Mouse (Mus musculus) hindbrain, embryonic 16.5 days (tissue): ENCODE results near the gene Gm45208. TPM values are rescaled to one million over a fixed set of nuclear protein-coding genes. Genes with fewer than 3 reads are reported as not detected.
"Not testable (repeated sequence)": the region's sequence is repeated elsewhere in the genome, so short reads cannot be mapped to it uniquely, and the experiment has no call there.

Experiments
- ATAC-seq: fragments of 200-750 bp; cut with Nextera tagmentation; 2 replicates; pipeline ENCODE4 v1.8.0; 2017; ENCODE audit warnings: moderate TSS enrichment, moderate library complexity
- H3K27ac ChIP-seq: fragments of 300-500 bp; sonication (generic); 2 replicates; pipeline ENCODE4 v1.5.1; 2014; ENCODE audit warnings: low read depth, mild to moderate bottlenecking, control low read depth, low read length, moderate library complexity
- H3K27me3 ChIP-seq: fragments of 300-500 bp; sonication (generic); replicated peaks from 2 replicates; pipeline ENCODE4 v1.6.1; 2014; ENCODE audit warnings: low read length; ENCODE audit not compliant: control insufficient read depth, insufficient read depth
- H3K36me3 ChIP-seq: fragments of 300-500 bp; sonication (generic); 2 replicates; pipeline ENCODE4 v1.6.1; 2014; ENCODE audit warnings: mild to moderate bottlenecking, low read length, moderate library complexity, mixed read lengths; ENCODE audit not compliant: control insufficient read depth, insufficient read depth
- H3K4me1 ChIP-seq: fragments of 300-500 bp; sonication (generic); 2 replicates; pipeline ENCODE4 v1.6.1; 2014; ENCODE audit warnings: low read depth, low read length; ENCODE audit not compliant: control insufficient read depth, insufficient read depth
- H3K4me2 ChIP-seq: fragments of 300-500 bp; sonication (generic); 2 replicates; pipeline ENCODE4 v1.6.1; 2014; ENCODE audit warnings: mild to moderate bottlenecking, low read length, control low read depth, moderate library complexity
- H3K4me3 ChIP-seq: fragments of 300-500 bp; sonication (generic); 2 replicates; pipeline ENCODE4 v1.5.1; 2014; ENCODE audit warnings: mild to moderate bottlenecking, low read length, control low read depth, moderate library complexity
- H3K9ac ChIP-seq: fragments of 300-500 bp; sonication (generic); 2 replicates; pipeline ENCODE4 v1.6.1; 2014; ENCODE audit warnings: low read depth, mild to moderate bottlenecking, control low read depth, low read length, moderate library complexity
- H3K9me3 ChIP-seq: fragments of 300-500 bp; sonication (generic); 2 replicates; pipeline ENCODE4 v1.6.1; 2014; ENCODE audit warnings: mild to moderate bottlenecking, low read length, moderate library complexity; ENCODE audit not compliant: control insufficient read depth
- WGBS: fragments of 180-500 bp; shearing (Covaris S2); extraction: QIAGEN DNeasy Blood & Tissue Kit; methylation state at CpG from one replicate; pipeline ENCODE4 v1.1.7; 2014; 5-methylcytosine and 5-hydroxymethylcytosine counted together
- polyA plus RNA-seq: library from polyadenylated mRNA; unstranded; fragments of >200 nt; fragmentation: Nextera tagmentation; extraction: Ambion mirVana; gene quantifications from 2 replicates; pipeline ENCODE4 v1.2.1, GENCODE M21; 2015

Gene Gm45208
- polyA plus RNA-seq, 1 experiment from 2014 or later, result not detected

- H3K27ac ChIP-seq, result no peak within 1 kb of the TSS
- H3K9me3 ChIP-seq, result no peaks in the 10 kb centered on the region
- no peaks in the 10 kb centered on the region for H3K4me1 ChIP-seq
- no peak for ATAC-seq
- no peaks in the 10 kb centered on the region for H3K27me3 ChIP-seq
- H3K4me2 ChIP-seq, result peak within 1 kb of the TSS; percentile 53
- 69% methylated on average over 14 of the region's 14 CpGs for WGBS
- no peak within 1 kb of the TSS for H3K9ac ChIP-seq
- no peaks in the 10 kb centered on the region for H3K36me3 ChIP-seq
- peak within 1 kb of the TSS; percentile 31; the same call in 1 of the 2 replicates for H3K4me3 ChIP-seq
Measured at GRCm38 (mm10) chrX:7680864-7681263, 41.2 kb upstream of the Gm45208 start, which contains the start of gene Magix. Gene Magix (minus strand): TSS chrX:7681251.

GRCm38 (mm10) chrX:7688321-7688720, 33.7 kb upstream of the Gm45208 start:
- Histone ChIP-seq H3K27me3 (no peaks in the 10 kb centered on the region), H3K4me1 (no peaks in the 10 kb centered on the region), H3K9ac (no peak overlapping the region), H3K4me2 (no peak overlapping the region), H3K27ac (no peak overlapping the region), H3K4me3 (no peak overlapping the region), H3K9me3 (no peaks in the 10 kb centered on the region), H3K36me3 (no peaks in the 10 kb centered on the region)
- no peak for ATAC-seq
- WGBS, result 98% methylated on average over 2 of the region's 2 CpGs

GRCm38 (mm10) chrX:7690486-7690885, 31.6 kb upstream of the Gm45208 start:
- Histone ChIP-seq H3K9ac (no peak overlapping the region), H3K27ac (no peak overlapping the region), H3K36me3 (no peaks in the 10 kb centered on the region), H3K4me2 (no peak overlapping the region), H3K4me3 (no peak overlapping the region), H3K27me3 (no peaks in the 10 kb centered on the region), H3K9me3 (no peaks in the 10 kb centered on the region), H3K4me1 (no peaks in the 10 kb centered on the region)
- WGBS, result 76% methylated on average over 3 of the region's 3 CpGs
- no peak for ATAC-seq

- WGBS, result 33% methylated on average over 4 of the region's 4 CpGs
- H3K4me1 ChIP-seq, result no peaks in the 10 kb centered on the region
- H3K4me2 ChIP-seq, result no peak overlapping the region
- H3K9me3 ChIP-seq, result no peaks in the 10 kb centered on the region
- no peak overlapping the region for H3K4me3 ChIP-seq
- H3K27me3 ChIP-seq, result no peaks in the 10 kb centered on the region
- ATAC-seq, result no peak
- H3K27ac ChIP-seq, result no peak overlapping the region
- no peaks in the 10 kb centered on the region for H3K36me3 ChIP-seq
- H3K9ac ChIP-seq, result no peak overlapping the region
Measured at GRCm38 (mm10) chrX:7692862-7693261, 29.2 kb upstream of the Gm45208 start.

GRCm38 (mm10) chrX:7696520-7696919, 25.5 kb upstream of the Gm45208 start:
- Histone ChIP-seq H3K4me3 (peak overlapping the region; percentile 20), H3K4me2 (peak overlapping the region; percentile 51), H3K36me3 (no peaks in the 10 kb centered on the region), H3K27me3 (no peaks in the 10 kb centered on the region), H3K9me3 (no peaks in the 10 kb centered on the region), H3K27ac (no peak overlapping the region), H3K9ac (no peak overlapping the region), H3K4me1 (no peaks in the 10 kb centered on the region)
- ATAC-seq, result peak; percentile 71; the same call in 1 of the 2 replicates
- WGBS, result 39% methylated on average over 6 of the region's 6 CpGs

- no peaks in the 10 kb centered on the region for H3K4me1 ChIP-seq
- no peaks in the 10 kb centered on the region for H3K27me3 ChIP-seq
- ATAC-seq, result peak; percentile 96
- peak within 1 kb of the TSS; percentile 44 for H3K4me3 ChIP-seq
- WGBS, result 18% methylated on average over 33 of the region's 33 CpGs
- H3K4me2 ChIP-seq, result peak within 1 kb of the TSS; percentile 58
- H3K9me3 ChIP-seq, result no peaks in the 10 kb centered on the region
- H3K36me3 ChIP-seq, result no peaks in the 10 kb centered on the region
- H3K27ac ChIP-seq, result no peak within 1 kb of the TSS
- peak within 1 kb of the TSS; percentile 39; the same call in 1 of the 2 replicates for H3K9ac ChIP-seq
Measured at GRCm38 (mm10) chrX:7696954-7697381, 25.1 kb upstream of the Gm45208 start, which contains the start of gene Gpkow. Gene Gpkow (plus strand): TSS chrX:7697131.

GRCm38 (mm10) chrX:7713764-7714134, 8.3 kb upstream of the Gm45208 start:
- H3K27me3 ChIP-seq, H3K36me3 ChIP-seq, H3K4me1 ChIP-seq, H3K9me3 ChIP-seq, H3K27ac ChIP-seq, ATAC-seq: not testable (repeated sequence)
- WGBS, result 26% methylated on average over 5 of the region's 12 CpGs
- peak overlapping the region; percentile 55 for H3K4me2 ChIP-seq
- H3K4me3 ChIP-seq, result peak overlapping the region; percentile 35
- peak overlapping the region; percentile 43; the same call in 1 of the 2 replicates for H3K9ac ChIP-seq

- peak within 1 kb of the TSS; percentile 55 for H3K4me2 ChIP-seq
- H3K9ac ChIP-seq, result peak within 1 kb of the TSS; percentile 43; the same call in 1 of the 2 replicates
- peak within 1 kb of the TSS; percentile 35 for H3K4me3 ChIP-seq
- not testable (repeated sequence) for H3K9me3 ChIP-seq, H3K27ac ChIP-seq, H3K27me3 ChIP-seq, H3K36me3 ChIP-seq, H3K4me1 ChIP-seq
- ATAC-seq, result peak; percentile 97
- 24% methylated on average over 23 of the region's 60 CpGs for WGBS
Measured at GRCm38 (mm10) chrX:7714135-7714899, 7.7 kb upstream of the Gm45208 start, which contains the start of gene Wdr45. Gene Wdr45 (plus strand): TSS chrX:7714333.

GRCm38 (mm10) chrX:7716058-7716457, 6.0 kb upstream of the Gm45208 start:
- H3K4me1 ChIP-seq, H3K9ac ChIP-seq, H3K27me3 ChIP-seq, H3K4me2 ChIP-seq, ATAC-seq, H3K9me3 ChIP-seq, H3K27ac ChIP-seq, H3K36me3 ChIP-seq, H3K4me3 ChIP-seq: not testable (repeated sequence)
- WGBS, result 57% methylated on average over 1 of the region's 1 CpGs
